Mouse (Mus musculus) liver, embryonic 14.5 days (tissue): Measurements from ENCODE around the gene Pam16. TPM values are rescaled to one million over a fixed set of nuclear protein-coding genes. Genes with fewer than 3 reads are reported as not detected.

Experiments
- ATAC-seq: fragments of 200-750 bp; cut with Nextera tagmentation; 2 replicates; pipeline ENCODE4 v1.8.0; 2017; ENCODE audit warnings: moderate number of reproducible peaks, mild to moderate bottlenecking, moderate library complexity; ENCODE audit not compliant: insufficient read depth
- DNase-seq, 3 experiments: peaks; one replicate each; pipeline ENCODE4 v3.0.0-alpha.2; 2012 to 2013; ENCODE audit warnings: low read depth in 3 of 3, low spot score in 3 of 3
- H3K27ac ChIP-seq: fragments of 300-500 bp; sonication (generic); 2 replicates; pipeline ENCODE4 v1.5.1; 2014; ENCODE audit warnings: moderate library complexity, mild to moderate bottlenecking, control low read depth, inconsistent platforms
- H3K27me3 ChIP-seq: fragments of 300-500 bp; sonication (generic); 2 replicates; pipeline ENCODE4 v1.6.1; 2014; ENCODE audit warnings: mild to moderate bottlenecking, low read length, moderate library complexity; ENCODE audit not compliant: control insufficient read depth, insufficient read depth
- H3K36me3 ChIP-seq: fragments of 300-500 bp; sonication (generic); replicated peaks from 2 replicates; pipeline ENCODE4 v1.6.1; 2014; ENCODE audit warnings: low read depth; ENCODE audit not compliant: control insufficient read depth, insufficient read depth
- H3K4me1 ChIP-seq, 2 experiments: fragments of 200-500 bp in 1 of 2; fragments of 300-500 bp in 1 of 2; sonication (generic) in 1 of 2; replicated peaks; 2 replicates each; pipeline ENCODE4 v1.6.1; 2012 to 2014; ENCODE audit warnings: antibody characterized with exemption in 1 of 2, inconsistent platforms in 1 of 2, low read length in 1 of 2; ENCODE audit not compliant: control insufficient read depth in 2 of 2, insufficient read depth in 2 of 2
- H3K4me2 ChIP-seq: fragments of 300-500 bp; sonication (generic); 2 replicates; pipeline ENCODE4 v1.6.1; 2014; ENCODE audit warnings: low read depth, mild to moderate bottlenecking, control low read depth, moderate library complexity
- H3K4me3 ChIP-seq, 2 experiments: fragments of 200-500 bp in 1 of 2; fragments of 300-500 bp in 1 of 2; sonication (generic) in 1 of 2; 2 replicates each; pipeline ENCODE4 v1.5.1; 2012 to 2014; ENCODE audit warnings: low read depth in 2 of 2, low read length in 2 of 2, mild to moderate bottlenecking in 2 of 2, control low read depth in 1 of 2, inconsistent platforms in 1 of 2, moderate library complexity in 1 of 2; ENCODE audit not compliant: insufficient read depth in 1 of 2
- H3K9ac ChIP-seq: fragments of 300-500 bp; sonication (generic); replicated peaks from 2 replicates; pipeline ENCODE4 v1.6.1; 2014; ENCODE audit warnings: mild to moderate bottlenecking, control low read depth, moderate library complexity
- H3K9me3 ChIP-seq: fragments of 300-500 bp; sonication (generic); 2 replicates; pipeline ENCODE4 v1.6.1; 2016; ENCODE audit warnings: low read length, mixed read lengths; ENCODE audit not compliant: control insufficient read depth
- CTCF ChIP-seq: IDR thresholded peaks from 2 replicates; pipeline ENCODE4 v1.5.1; 2016; ENCODE audit warnings: antibody characterized with exemption, low read depth, control low read depth
- EP300 ChIP-seq: IDR thresholded peaks from 2 replicates; pipeline ENCODE4 v1.6.1; 2016; ENCODE audit warnings: antibody characterized with exemption, low read depth
- WGBS: fragments of 180-500 bp; shearing (Covaris S2); extraction: QIAGEN DNeasy Blood & Tissue Kit; methylation state at CpG from one replicate; pipeline ENCODE4 v1.1.7; 2014; ENCODE audit not compliant: insufficient replicate concordance; 5-methylcytosine and 5-hydroxymethylcytosine counted together
- polyA plus RNA-seq, 2 experiments: library from polyadenylated mRNA; depleted of rRNA in 1 of 2; stranded (reverse) in 1 of 2; unstranded in 1 of 2; fragments of >200 nt; fragmentation: Nextera tagmentation in 1 of 2; extraction: Ambion mirVana in 1 of 2; gene quantifications; 2 replicates each; pipeline versions ENCODE4 v1.2.1 to v1.2.3; 2012 to 2014

The Pam16 gene
- polyA plus RNA-seq, 2 experiments: 41.3 to 64.4 TPM

- Histone ChIP-seq H3K9me3 (no peaks in the 10 kb centered on the region), H3K27me3 (no peaks in the 10 kb centered on the region), H3K4me3 (no peak overlapping the region), H3K27ac (no peak overlapping the region), H3K36me3 (peaks cover 6% of the 10 kb centered on the region), H3K9ac (no peak overlapping the region), H3K4me1 (no peaks in the 10 kb centered on the region), H3K4me2 (no peak overlapping the region)
- no peak for TF ChIP-seq CTCF
- TF ChIP-seq EP300: no peak
- 65% methylated on average over 2 of the region's 2 CpGs for WGBS
- DNase-seq (no peak), ATAC-seq (no peak)
These were observed 39.0 kb upstream of the Pam16 start for GRCm38 (mm10) chr16:4663806-4664205.

- H3K9me3 ChIP-seq: no peaks in the 10 kb centered on the region
- H3K27ac ChIP-seq: no peak overlapping the region
- no peak for TF ChIP-seq EP300
- no peak for TF ChIP-seq CTCF
- H3K4me2 ChIP-seq: no peak overlapping the region
- H3K9ac ChIP-seq: no peak overlapping the region
- H3K27me3 ChIP-seq: no peaks in the 10 kb centered on the region
- H3K36me3 ChIP-seq: peaks cover 6% of the 10 kb centered on the region
- no peak for DNase-seq
- no peak for ATAC-seq
- 54% methylated on average over 2 of the region's 2 CpGs for WGBS
- no peak overlapping the region for H3K4me3 ChIP-seq
- H3K4me1 ChIP-seq: 0 out of 4 replicates have a peak, but pooled peaks cover 0 to under 1% of the 10 kb centered on the region in 2 experiments
These were observed 36.8 kb upstream of the Pam16 start for GRCm38 (mm10) chr16:4661605-4662004.

- DNase-seq (no peak), ATAC-seq (no peak)
- TF ChIP-seq EP300 (no peak), CTCF (no peak)
- Histone ChIP-seq H3K4me1 (peaks cover 0 to 13% of the 10 kb centered on the region in 2 experiments; a peak in 1 of 4 replicates), H3K27me3 (no peaks in the 10 kb centered on the region), H3K4me2 (no peak overlapping the region), H3K9me3 (no peaks in the 10 kb centered on the region), H3K9ac (no peak overlapping the region), H3K36me3 (peaks cover 6% of the 10 kb centered on the region), H3K4me3 (no peak overlapping the region), H3K27ac (no peak overlapping the region)
- WGBS: 62% methylated on average over 2 of the region's 2 CpGs
These were observed 34.5 kb upstream of the Pam16 start for GRCm38 (mm10) chr16:4659326-4659725.

- H3K27ac ChIP-seq: no peak overlapping the region
- H3K4me1 ChIP-seq: peaks cover 0 to 13% of the 10 kb centered on the region in 2 experiments; a peak in 1 of 4 replicates
- H3K9ac ChIP-seq: no peak overlapping the region
- H3K27me3 ChIP-seq: no peaks in the 10 kb centered on the region
- peaks cover 6% of the 10 kb centered on the region for H3K36me3 ChIP-seq
- no peak for DNase-seq
- TF ChIP-seq CTCF: no peak
- TF ChIP-seq EP300: no peak
- H3K9me3 ChIP-seq: no peaks in the 10 kb centered on the region
- no peak for ATAC-seq
- H3K4me3 ChIP-seq: no peak overlapping the region
- no peak overlapping the region for H3K4me2 ChIP-seq
- WGBS: 52% methylated on average over 10 of the region's 11 CpGs
These were observed 34.0 kb upstream of the Pam16 start for GRCm38 (mm10) chr16:4658781-4659245.

- Histone ChIP-seq H3K36me3 (peaks cover 4% of the 10 kb centered on the region), H3K4me3 (no peak overlapping the region), H3K4me2 (no peak overlapping the region), H3K27ac (no peak overlapping the region), H3K27me3 (no peaks in the 10 kb centered on the region), H3K4me1 (peaks cover 0 to 13% of the 10 kb centered on the region in 2 experiments; a peak in 1 of 4 replicates), H3K9ac (no peak overlapping the region), H3K9me3 (no peaks in the 10 kb centered on the region)
- DNase-seq (no peak), ATAC-seq (no peak)
- TF ChIP-seq CTCF: no peak
- no peak for TF ChIP-seq EP300
- 68% methylated on average over 9 of the region's 9 CpGs for WGBS
These were observed 31.8 kb upstream of the Pam16 start for GRCm38 (mm10) chr16:4656571-4657081.
